Mouse (Mus musculus): Measurements from ENCODE around the gene Spata18. TPM values are rescaled to one million over a fixed set of nuclear protein-coding genes. Genes with fewer than 3 reads are reported as not detected.
A peak's percentile ranks its signal among the peaks of the same experiment; 100 is the strongest.

Gene Spata18
- 0.08 and 0.18 TPM in 2 replicates for polyA plus RNA-seq (2015; fragmentation: Nextera tagmentation; extraction: Ambion mirVana)

DNA sequence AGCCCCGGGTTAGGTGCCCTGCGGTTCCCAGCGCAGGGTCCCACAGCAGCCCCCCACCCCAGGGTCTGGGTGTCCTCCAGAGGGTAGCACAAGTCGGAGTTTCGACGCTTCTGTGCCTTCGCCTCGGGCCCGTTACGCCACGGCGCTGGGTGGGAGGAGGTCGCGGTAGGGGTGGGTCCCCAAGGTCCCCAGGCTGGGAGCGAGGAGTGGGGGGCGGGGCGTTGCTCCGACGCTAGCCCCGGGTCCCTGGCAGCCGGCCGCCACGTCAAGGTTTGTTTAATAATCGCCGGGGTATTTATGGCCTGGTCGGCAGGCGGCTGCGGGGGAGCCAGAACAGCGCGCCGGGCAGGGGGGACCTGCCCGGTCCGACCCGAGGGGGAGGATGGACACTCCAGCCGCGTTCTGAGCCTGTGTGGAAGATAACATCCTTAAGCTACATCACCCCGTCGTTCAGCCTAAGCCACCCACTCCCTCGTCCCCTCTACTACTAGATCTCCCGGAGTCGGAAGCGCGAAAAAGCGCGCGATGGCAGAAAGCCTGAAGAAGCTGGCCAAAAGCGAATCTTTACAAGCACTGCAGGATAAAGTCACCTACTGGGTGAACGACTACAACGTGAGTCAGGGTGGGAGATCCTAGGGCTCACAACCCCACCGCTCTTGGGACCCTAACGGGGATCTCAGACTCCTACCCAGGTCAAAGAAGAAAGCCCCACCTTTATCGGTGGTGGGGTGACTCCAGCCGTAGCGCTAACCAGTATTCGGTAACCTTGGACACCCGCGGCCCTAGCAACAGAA, at the start of gene Spata18:
Gene Spata18, plus strand, starts transcription at position 319 of the 794 bp plus-strand sequence.
- H3K27me3 ChIP-seq: peaks cover 75% of the 10 kb centered on the region
- H3K9me3 ChIP-seq (replicated peaks): no peaks in the 10 kb centered on the region
- peak within 1 kb of the TSS; percentile 51 for H3K4me3 ChIP-seq (replicated peaks)
- no peaks in the 10 kb centered on the region for H3K36me3 ChIP-seq
- H3K4me1 ChIP-seq: peaks cover 30% of the 10 kb centered on the region
- H3K4me2 ChIP-seq: peak within 1 kb of the TSS; percentile 93
- ATAC-seq (replicated peaks; ENCODE audit: low FRiP score): no peak
- H3K9ac ChIP-seq: peak within 1 kb of the TSS; percentile 40; the same call in 1 of the 2 replicates
- WGBS: under 1% methylated on average over 57 of the region's 57 CpGs
- H3K27ac ChIP-seq: no peak within 1 kb of the TSS

GRCm38 (mm10) chr5:73602865-73603264, 48.3 kb upstream of the Spata18 start:
- no peak overlapping the region for H3K9ac ChIP-seq
- ATAC-seq (replicated peaks; ENCODE audit: low FRiP score): no peak
- no peaks in the 10 kb centered on the region for H3K4me1 ChIP-seq
- H3K4me2 ChIP-seq: no peak overlapping the region
- no peaks in the 10 kb centered on the region for H3K27me3 ChIP-seq
- 0 out of 2 replicates have a peak, but pooled peaks cover 3% of the 10 kb centered on the region for H3K9me3 ChIP-seq (replicated peaks)
- H3K36me3 ChIP-seq: no peaks in the 10 kb centered on the region
- no peak overlapping the region for H3K27ac ChIP-seq
- H3K4me3 ChIP-seq (replicated peaks): no peak overlapping the region
- 87% methylated on average over 3 of the region's 3 CpGs for WGBS

DNA sequence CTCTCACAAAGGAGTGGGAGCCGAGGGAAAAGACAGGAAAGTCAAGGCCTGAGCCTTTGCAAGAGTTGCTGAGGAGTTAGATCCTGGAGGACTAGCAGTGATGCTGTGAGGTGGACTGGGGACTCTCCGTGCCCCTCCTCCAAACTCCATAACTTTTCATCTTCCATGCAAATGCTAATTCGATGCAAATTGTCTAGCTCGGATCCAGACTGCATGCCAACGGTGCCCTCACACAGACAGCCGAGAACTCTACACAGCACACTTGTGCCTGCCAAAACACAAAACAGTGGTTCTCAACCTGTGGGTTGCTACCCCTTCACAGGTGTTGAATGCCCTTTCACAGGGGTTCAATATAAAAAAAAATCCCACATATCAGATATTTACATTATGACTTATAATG, 46.6 kb upstream of the Spata18 start:
- Histone ChIP-seq H3K9me3 (replicated peaks) (0 out of 2 replicates have a peak, but pooled peaks cover 3% of the 10 kb centered on the region), H3K27me3 (no peaks in the 10 kb centered on the region), H3K4me3 (replicated peaks) (no peak overlapping the region), H3K36me3 (no peaks in the 10 kb centered on the region), H3K4me2 (no peak overlapping the region), H3K27ac (no peak overlapping the region), H3K4me1 (no peaks in the 10 kb centered on the region), H3K9ac (no peak overlapping the region)
- 90% methylated on average over 6 of the region's 6 CpGs for WGBS
- no peak for ATAC-seq (replicated peaks; ENCODE audit: low FRiP score)

DNA sequence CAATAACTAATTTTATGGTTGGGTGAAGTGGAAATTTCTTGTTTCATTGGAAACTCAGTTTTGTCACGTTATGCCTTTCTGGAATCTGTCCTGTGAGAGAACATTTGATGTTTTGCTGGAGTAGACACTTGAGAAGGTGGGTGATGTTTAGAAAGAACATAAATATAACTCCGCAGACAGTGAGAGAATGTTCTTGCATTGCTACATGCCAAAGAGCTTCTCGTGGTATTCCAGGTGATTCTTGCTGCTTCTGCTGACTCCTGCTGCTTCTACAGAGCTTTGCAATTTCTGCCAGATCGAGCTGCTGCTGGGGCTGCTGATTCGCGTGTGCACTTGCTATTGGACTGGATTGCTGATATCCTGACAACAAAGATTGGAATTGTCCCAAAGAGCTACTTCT, 46.2 kb upstream of the Spata18 start:
- H3K9me3 ChIP-seq (replicated peaks): 0 out of 2 replicates have a peak, but pooled peaks cover 3% of the 10 kb centered on the region
- H3K27me3 ChIP-seq: no peaks in the 10 kb centered on the region
- H3K9ac ChIP-seq: no peak overlapping the region
- no peak overlapping the region for H3K27ac ChIP-seq
- 83% methylated on average over 6 of the region's 6 CpGs for WGBS
- H3K4me1 ChIP-seq: no peaks in the 10 kb centered on the region
- ATAC-seq (replicated peaks; ENCODE audit: low FRiP score): no peak
- no peak overlapping the region for H3K4me2 ChIP-seq
- H3K36me3 ChIP-seq: no peaks in the 10 kb centered on the region
- H3K4me3 ChIP-seq (replicated peaks): no peak overlapping the region

- 94% methylated on average over 4 of the region's 4 CpGs for WGBS
- H3K27ac ChIP-seq: no peak overlapping the region
- no peaks in the 10 kb centered on the region for H3K4me1 ChIP-seq
- H3K4me3 ChIP-seq (replicated peaks): no peak overlapping the region
- H3K9me3 ChIP-seq (replicated peaks): 0 out of 2 replicates have a peak, but pooled peaks cover 3% of the 10 kb centered on the region
- H3K9ac ChIP-seq: no peak overlapping the region
- H3K4me2 ChIP-seq: no peak overlapping the region
- no peaks in the 10 kb centered on the region for H3K27me3 ChIP-seq
- no peaks in the 10 kb centered on the region for H3K36me3 ChIP-seq
- ATAC-seq (replicated peaks; ENCODE audit: low FRiP score): no peak
These were observed 40.1 kb upstream of the Spata18 start for GRCm38 (mm10) chr5:73611071-73611470.

DNA sequence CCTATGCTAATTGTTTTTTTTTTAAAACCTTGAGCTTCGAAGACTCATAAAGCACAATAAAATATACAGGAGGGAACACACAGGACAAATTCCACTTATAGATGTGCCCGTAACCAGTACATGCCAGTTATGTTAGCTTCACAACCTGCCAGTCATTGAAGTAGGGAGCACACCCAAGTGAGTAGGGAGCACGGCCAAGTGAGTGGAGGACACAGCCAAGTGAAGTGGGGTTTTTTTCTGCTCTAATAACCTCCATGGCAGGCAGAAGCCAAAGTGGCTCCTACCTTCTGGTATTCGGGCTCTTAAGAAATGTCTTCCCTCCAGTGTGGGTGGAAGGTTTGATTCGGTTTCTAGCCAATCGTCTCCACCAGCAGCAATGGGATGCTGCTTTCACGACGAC, 37.9 kb upstream of the Spata18 start:
- Histone ChIP-seq H3K4me1 (no peaks in the 10 kb centered on the region), H3K4me3 (replicated peaks) (no peak overlapping the region), H3K36me3 (no peaks in the 10 kb centered on the region), H3K27me3 (no peaks in the 10 kb centered on the region), H3K9me3 (replicated peaks) (no peaks in the 10 kb centered on the region), H3K4me2 (no peak overlapping the region), H3K9ac (no peak overlapping the region), H3K27ac (no peak overlapping the region)
- WGBS: 79% methylated on average over 8 of the region's 8 CpGs
- ATAC-seq (replicated peaks; ENCODE audit: low FRiP score): no peak

GRCm38 (mm10) chr5:73615211-73615610, 36.0 kb upstream of the Spata18 start:
- no peak overlapping the region for H3K4me3 ChIP-seq (replicated peaks)
- H3K4me1 ChIP-seq: no peaks in the 10 kb centered on the region
- H3K27me3 ChIP-seq: no peaks in the 10 kb centered on the region
- H3K4me2 ChIP-seq: no peak overlapping the region
- no peak for ATAC-seq (replicated peaks; ENCODE audit: low FRiP score)
- no peaks in the 10 kb centered on the region for H3K9me3 ChIP-seq (replicated peaks)
- no peaks in the 10 kb centered on the region for H3K36me3 ChIP-seq
- H3K27ac ChIP-seq: no peak overlapping the region
- WGBS: 65% methylated on average over 7 of the region's 7 CpGs
- no peak overlapping the region for H3K9ac ChIP-seq

DNA sequence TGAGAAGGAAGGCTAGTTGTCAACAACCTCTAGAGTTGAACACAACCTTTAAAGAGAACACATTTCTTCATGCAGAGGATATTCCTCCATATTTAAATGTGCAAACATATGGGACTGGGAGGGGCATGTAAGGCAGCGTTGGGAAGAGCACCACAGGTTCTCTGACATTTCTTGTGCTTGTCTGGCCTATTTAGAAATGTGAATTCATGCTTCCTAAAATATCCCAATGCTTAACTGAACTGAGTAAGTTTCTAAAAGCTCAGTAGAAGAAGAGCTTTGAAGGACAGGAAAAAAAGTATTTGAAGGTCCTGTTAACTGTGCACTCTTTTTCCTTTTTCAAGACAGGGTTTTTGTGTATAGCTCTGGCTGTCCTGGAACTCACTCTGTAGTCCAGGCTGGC, 32.2 kb upstream of the Spata18 start:
- Histone ChIP-seq H3K4me2 (no peak overlapping the region), H3K9me3 (replicated peaks) (no peaks in the 10 kb centered on the region), H3K4me3 (replicated peaks) (no peak overlapping the region), H3K27ac (no peak overlapping the region), H3K27me3 (no peaks in the 10 kb centered on the region), H3K9ac (no peak overlapping the region), H3K4me1 (no peaks in the 10 kb centered on the region), H3K36me3 (no peaks in the 10 kb centered on the region)
- no peak for ATAC-seq (replicated peaks; ENCODE audit: low FRiP score)
- WGBS: 89% methylated on average over 1 of the region's 1 CpGs

DNA sequence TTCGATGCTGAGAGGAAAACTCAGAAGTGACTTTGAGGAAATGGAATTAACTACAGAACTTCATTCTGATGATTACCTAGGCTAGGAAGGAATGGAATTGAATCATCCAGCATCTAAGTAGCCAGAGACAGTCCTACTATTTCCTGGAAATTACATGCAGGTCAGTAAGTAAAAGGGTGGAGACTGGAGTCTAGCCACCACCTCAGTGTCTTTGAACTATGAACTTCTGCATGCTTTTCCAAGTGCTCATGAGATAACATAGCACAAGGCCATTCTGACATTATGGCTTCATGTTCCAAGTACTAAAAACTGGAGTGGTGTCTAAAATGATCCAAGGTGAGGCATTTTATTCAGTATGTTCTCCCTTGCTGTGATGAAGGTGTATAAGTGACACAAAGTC, 25.7 kb upstream of the Spata18 start:
- Histone ChIP-seq H3K4me2 (no peak overlapping the region), H3K9ac (no peak overlapping the region), H3K4me1 (no peaks in the 10 kb centered on the region), H3K4me3 (replicated peaks) (no peak overlapping the region), H3K27ac (no peak overlapping the region), H3K9me3 (replicated peaks) (no peaks in the 10 kb centered on the region), H3K27me3 (no peaks in the 10 kb centered on the region), H3K36me3 (no peaks in the 10 kb centered on the region)
- 60% methylated on average over 1 of the region's 1 CpGs for WGBS
- ATAC-seq (replicated peaks; ENCODE audit: low FRiP score): no peak

GRCm38 (mm10) chr5:73626842-73627241, 24.3 kb upstream of the Spata18 start:
- Histone ChIP-seq H3K4me2 (no peak overlapping the region), H3K27me3 (no peaks in the 10 kb centered on the region), H3K9ac (no peak overlapping the region), H3K36me3 (no peaks in the 10 kb centered on the region), H3K27ac (no peak overlapping the region), H3K4me1 (no peaks in the 10 kb centered on the region), H3K9me3 (replicated peaks) (no peaks in the 10 kb centered on the region), H3K4me3 (replicated peaks) (no peak overlapping the region)
- 85% methylated on average over 7 of the region's 7 CpGs for WGBS
- ATAC-seq (replicated peaks; ENCODE audit: low FRiP score): no peak

- ATAC-seq (replicated peaks; ENCODE audit: low FRiP score): no peak
- Histone ChIP-seq H3K36me3 (no peaks in the 10 kb centered on the region), H3K4me1 (no peaks in the 10 kb centered on the region), H3K27ac (no peak overlapping the region), H3K9ac (no peak overlapping the region), H3K4me3 (replicated peaks) (no peak overlapping the region), H3K4me2 (no peak overlapping the region), H3K9me3 (replicated peaks) (no peaks in the 10 kb centered on the region), H3K27me3 (no peaks in the 10 kb centered on the region)
- 63% methylated on average over 4 of the region's 4 CpGs for WGBS
These were observed 23.6 kb upstream of the Spata18 start for GRCm38 (mm10) chr5:73627559-73627958.

DNA sequence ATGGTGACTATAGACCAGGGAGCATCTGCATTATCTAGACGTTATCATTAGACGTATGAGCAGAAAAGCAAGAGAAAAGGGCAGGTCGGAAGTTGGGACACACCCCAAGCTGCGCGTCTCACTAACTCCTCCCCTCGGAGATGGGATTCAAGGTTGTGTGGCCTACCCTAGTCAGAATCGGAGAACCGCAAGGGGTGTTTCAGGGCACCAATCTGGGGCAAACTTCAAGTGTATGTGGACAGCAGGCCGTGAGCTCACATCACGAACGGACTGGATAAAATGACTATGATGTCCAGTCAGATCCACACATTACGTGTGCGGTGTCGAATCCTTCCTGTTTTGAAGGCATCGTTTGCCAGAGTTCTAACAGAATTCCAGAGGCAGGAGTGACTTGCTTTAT, 23.2 kb upstream of the Spata18 start:
- WGBS: 80% methylated on average over 15 of the region's 15 CpGs
- H3K4me3 ChIP-seq (replicated peaks): no peak overlapping the region
- H3K9me3 ChIP-seq (replicated peaks): no peaks in the 10 kb centered on the region
- H3K36me3 ChIP-seq: no peaks in the 10 kb centered on the region
- H3K9ac ChIP-seq: no peak overlapping the region
- no peak for ATAC-seq (replicated peaks; ENCODE audit: low FRiP score)
- H3K27me3 ChIP-seq: no peaks in the 10 kb centered on the region
- no peak overlapping the region for H3K4me2 ChIP-seq
- H3K4me1 ChIP-seq: no peaks in the 10 kb centered on the region
- H3K27ac ChIP-seq: no peak overlapping the region

DNA sequence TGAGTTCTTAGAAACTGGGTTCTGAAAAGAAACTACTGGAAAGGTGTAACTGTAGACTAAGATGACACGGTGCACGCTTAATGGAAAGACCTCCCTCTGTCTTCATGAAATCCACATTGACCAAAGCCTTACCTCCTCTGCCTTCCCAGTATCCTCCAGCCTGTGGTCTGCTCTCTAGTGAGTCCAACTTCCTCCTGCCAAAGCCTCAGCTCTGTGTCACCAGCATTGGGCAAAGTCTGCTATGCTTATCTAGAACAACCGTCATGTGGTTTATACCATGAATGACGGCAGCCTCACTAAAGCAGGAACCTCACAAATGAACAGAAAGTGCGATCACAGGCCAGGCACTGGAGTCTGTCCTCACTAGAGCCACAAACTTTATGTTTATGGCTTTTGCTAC, 21.0 kb upstream of the Spata18 start:
- WGBS: 74% methylated on average over 5 of the region's 5 CpGs
- Histone ChIP-seq H3K9ac (no peak overlapping the region), H3K9me3 (replicated peaks) (0 out of 2 replicates have a peak, but pooled peaks cover 3% of the 10 kb centered on the region), H3K4me1 (no peaks in the 10 kb centered on the region), H3K4me3 (replicated peaks) (no peak overlapping the region), H3K27me3 (no peaks in the 10 kb centered on the region), H3K36me3 (peaks cover 14% of the 10 kb centered on the region), H3K4me2 (no peak overlapping the region), H3K27ac (no peak overlapping the region)
- ATAC-seq (replicated peaks; ENCODE audit: low FRiP score): no peak

Measured in kidney, embryonic 15.5 days (tissue).